Mouse (Mus musculus) naive thymus-derived CD4-positive, alpha-beta T cell, adult 2 months (primary cell): Measurements from ENCODE around the gene Kctd11.

Experiments
- DNase-seq: peaks from one replicate; pipeline ENCODE4 v3.0.0-alpha.2; 2011; ENCODE audit warnings: low read depth

The Kctd11 gene

DNA sequence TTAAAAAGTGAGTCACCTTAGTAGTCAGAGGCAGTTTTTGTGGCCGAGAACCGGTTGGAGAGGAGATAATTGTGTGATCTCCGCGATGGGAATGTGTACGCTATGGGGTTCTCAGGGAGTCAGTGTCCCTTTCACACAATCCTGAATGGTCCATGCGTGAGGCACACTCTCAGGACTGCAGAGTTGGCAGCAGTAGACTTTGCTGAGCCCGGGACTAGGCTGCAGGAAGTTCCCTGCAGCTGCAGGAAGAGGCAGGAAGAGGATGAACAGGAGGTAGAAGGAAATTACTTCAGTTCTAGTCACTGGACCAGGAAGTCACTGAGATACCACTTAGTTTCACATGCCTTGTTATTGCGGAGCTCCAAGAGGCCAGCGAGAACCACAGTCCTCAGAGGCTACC is 32.1 kb downstream of the Kctd11 start:
- no peak for DNase-seq

DNA sequence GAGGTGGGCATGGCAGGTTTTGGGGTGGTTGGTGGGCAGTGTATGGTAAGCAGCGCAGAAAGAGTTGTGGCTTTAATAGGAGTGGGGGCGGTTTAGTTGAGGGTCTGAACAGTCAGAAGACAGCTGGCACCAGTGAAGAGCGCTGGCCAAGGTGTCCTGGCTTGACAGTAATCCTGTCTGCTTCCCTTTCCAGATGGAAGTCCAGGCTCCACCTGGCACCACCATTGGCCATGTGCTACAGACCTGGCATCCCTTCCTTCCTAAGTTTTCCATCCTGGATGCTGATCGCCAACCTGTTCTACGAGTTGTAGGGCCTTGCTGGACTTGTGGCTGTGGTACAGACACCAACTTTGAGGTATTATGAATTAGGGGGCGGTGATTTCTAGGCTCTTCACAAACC is 33.2 kb downstream of the Kctd11 start:
- DNase-seq = no peak

DNA sequence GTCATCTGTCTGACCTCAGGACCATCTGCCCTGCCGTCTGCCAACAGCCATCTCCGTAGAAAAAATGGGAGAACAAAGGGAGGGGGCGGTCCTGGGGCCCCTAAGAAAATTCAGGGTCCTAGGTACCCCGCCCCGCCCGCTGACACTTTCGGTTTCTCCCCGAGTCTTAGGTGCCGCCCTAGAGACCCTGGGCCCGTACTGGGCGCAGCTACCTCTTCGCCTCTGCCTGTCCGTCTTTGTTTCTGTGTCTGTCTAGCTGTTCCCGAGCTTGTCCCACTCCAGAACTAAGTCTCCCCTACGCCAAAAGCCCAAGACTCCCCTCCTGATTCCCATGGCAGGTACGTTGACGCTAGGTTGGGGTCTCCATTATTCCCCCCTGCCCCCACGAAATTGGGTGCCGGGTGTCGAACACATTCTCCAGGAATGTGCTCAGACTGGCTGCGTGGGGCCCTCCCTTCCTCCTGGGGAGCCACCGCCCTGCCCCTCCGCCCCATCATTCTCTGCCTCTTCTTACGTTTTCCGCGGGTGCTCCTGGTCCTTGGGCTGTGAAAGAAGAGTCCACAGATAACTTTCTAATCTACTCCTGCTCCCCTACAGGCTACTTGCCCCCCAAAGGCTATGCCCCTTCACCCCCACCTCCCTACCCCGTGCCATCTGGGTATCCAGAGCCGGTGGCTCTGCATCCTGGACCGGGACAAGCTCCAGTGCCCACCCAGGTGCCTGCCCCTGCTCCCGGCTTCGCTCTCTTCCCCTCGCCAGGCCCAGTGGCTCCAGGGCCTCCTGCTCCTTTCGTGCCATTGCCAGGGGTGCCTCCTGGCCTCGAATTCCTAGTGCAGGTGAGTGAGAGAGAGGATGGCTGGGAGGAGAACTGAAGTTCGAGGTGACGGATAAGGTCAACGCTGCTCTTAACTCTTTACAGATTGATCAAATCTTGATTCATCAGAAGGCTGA is 34.2 kb downstream of the Kctd11 start:
- DNase-seq = no peak

DNA sequence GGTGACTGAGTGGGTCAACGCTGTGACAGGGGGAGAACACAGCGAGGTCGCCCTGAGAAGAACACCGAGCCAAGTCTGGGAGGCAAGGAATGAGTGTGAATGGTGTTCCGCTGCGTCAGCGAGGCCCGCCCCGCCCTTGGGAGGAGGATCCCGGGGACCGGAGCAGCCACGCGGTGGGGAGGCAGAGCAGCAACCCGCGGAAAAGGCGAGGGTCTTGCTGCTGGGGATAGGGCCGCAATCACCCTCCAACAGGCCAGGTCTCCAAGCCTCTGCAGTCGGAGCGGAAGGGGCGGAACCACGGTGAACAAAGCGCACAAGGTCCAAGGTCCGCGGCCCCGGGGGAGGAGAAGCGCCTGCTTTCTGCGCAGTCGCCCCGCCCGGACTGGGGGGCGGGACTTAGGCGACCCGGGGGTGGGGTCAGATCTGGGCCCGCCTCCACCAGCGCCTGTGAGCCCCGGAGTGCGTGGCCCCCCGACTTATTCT is 35.0 kb downstream of the Kctd11 start, which contains the start of gene Plscr3:
Plscr3 (plus strand) TSS at position 179 of the 483 bp plus-strand sequence.
- peak; percentile 88 for DNase-seq

DNA sequence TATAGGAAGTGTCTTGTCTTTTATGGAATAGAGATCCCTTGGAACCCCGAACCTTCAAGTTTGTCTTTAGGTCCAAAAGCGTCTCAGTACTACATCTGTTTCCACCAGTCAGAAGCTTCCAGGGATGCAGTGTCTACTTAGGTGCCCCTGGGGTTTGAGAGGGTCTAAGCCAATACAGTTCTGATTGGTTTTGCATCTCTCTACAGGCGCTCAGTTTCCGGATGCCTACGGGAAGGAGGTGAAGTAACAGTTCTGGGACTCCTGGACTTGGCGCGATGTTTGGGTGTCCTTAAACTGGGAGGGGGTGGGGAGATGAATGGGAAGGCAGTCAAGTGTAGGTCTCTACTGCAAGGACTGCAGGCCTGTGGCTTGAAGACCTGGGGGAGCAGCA is 42.5 kb downstream of the Kctd11 start:
- DNase-seq = no peak

DNA sequence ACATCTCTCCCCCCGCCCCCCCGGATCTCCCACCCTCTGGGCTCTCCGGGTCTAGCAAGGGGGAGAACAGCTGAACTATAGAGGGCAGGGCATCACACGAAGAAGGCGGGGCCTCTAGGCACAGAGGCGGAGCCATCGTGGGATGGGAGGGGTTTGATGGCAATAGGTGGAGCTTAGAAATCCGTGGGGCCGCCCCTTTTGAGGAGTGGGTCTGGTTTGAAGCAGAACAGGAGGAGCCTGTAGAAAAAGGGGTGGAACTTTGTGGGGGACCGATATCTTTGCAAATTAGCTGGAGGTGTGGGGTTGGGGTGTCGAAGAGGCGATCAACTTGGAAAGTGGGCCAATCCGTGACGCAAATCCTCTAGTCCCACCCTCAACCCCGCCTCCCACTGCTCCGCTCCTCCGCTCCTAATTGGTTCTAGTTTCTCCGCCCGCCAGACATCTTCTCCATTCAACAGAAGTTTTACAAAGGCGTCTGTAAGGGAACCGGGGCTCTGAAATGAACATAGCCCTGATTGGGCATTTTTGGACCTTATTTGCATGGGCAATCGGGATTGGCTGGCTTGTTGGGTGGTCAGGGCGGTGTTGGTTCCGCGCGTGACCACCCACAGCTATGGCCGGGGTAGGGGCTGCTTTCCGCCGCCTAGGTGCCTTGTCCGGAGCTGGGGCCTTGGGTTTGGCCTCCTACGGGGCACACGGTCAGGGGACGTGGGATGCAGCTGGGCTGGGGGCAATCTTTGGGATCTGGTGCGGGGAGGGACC is 43.1 kb downstream of the Kctd11 start, which contains the start of gene Tmem256:
Tmem256 (plus strand) TSS at position 563 of the 762 bp plus-strand sequence.
- peak; percentile 95 for DNase-seq

DNA sequence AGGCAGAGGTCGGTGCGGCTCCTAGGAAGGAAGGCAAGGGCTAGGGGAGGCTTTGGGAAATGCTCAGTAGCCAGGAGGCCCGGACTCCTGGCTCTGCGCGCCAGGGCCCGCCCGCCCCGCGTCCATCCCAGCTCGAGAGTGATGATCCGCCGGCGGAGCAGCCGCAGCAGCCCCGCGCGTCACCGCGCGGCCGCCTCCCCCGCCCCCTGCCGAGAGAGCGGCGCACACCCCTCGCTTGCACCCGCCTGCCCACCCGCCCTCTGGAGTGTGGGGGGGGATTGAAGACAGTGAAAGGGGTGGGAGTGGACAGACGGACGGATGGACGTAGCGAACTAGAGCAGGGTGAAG is 43.6 kb downstream of the Kctd11 start, which contains the start of gene Nlgn2:
Nlgn2 (minus strand) TSS at position 181 of the 348 bp plus-strand sequence.
- DNase-seq = no peak

DNA sequence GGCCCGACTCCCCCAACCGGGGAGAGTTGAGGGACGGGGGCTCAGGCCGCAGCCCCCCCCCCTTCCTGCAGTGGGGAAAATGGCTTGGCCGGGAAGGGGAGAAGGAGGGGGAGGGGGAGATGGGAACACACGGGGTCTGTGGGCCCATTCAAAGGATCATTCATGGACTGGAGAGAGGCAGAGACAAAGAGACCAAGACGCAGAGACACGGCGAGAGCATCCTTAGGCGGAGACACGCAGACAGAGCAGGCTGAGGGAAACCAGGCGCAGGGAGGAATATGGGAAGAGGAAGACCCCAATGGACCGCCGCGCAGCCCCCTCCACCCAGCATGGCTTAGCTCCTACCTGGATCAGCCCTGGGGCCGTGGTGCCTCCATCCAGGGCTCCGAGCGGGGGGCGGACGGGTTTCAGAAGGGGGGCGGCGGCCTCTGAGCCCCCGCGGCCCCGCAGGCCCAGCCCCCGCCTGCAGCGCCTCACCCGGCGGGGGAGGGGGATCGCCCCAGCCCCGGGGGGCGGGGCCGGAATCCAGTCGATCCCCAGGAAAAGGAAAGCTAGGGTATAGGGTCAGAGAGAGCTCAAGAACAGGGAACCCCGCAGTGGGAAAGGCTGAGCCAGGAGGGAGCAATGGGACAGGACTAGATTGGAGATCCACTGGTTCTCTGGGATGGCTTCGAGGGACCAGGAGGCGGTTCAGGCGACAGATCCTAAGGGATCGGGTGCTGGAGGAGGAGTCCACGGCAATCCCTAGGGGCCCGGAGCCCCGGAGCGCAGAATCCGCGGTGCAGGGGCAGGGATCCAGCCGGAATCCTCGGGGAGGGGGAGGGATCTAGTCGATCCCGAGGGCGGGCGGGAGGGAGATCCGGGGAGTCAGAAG is 44.3 kb downstream of the Kctd11 start:
- DNase-seq = peak; percentile 42

DNA sequence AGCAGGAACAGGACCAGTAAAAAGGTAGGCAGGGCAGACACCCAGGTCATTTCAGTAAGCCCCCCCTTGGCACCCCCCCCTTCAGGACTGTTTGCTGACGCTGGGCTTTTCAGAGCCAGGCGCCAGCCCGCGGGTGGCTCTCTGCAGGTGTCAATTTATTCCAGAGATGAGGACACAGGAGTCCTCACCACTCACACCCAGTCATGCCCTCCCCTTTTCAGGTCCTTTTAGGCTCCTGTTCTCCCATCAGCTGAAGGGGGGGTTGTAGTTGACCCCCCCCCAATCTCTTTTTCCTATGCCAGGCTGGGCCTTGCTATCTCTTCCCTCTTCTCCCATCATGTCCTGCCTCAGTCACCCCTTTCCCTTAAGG is 45.3 kb downstream of the Kctd11 start:
- DNase-seq = no peak

DNA sequence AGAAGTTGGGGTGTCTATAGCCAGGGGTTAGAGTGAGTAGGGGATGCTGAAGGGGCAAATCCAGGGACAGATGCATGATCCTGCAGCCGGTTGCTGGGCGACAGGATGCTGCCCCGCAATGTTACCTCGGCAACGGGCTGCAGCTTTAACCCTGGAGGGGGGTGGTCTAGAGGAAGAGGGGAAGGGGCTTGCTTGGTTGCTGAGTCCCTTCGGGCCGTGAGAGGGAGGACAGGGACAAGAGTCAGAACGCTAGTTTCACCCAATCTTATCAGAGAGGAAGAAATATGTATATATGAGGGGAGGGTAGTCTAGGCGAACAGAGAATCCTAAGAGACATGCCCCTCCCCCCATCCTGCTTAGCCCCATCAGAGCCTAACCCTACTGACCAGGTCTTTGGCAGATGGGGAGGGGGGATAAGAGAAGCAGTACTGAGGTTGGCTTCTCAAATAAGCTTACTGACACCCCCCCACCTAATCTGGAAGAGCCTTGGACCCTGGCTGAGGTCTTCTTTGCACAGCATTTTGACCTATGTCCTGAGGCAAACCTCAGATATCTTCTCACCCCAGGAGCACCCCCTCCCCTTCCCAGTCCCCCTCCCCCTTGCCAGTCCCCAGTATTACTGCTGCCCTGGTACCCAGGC is 45.8 kb downstream of the Kctd11 start:
- no peak for DNase-seq

DNA sequence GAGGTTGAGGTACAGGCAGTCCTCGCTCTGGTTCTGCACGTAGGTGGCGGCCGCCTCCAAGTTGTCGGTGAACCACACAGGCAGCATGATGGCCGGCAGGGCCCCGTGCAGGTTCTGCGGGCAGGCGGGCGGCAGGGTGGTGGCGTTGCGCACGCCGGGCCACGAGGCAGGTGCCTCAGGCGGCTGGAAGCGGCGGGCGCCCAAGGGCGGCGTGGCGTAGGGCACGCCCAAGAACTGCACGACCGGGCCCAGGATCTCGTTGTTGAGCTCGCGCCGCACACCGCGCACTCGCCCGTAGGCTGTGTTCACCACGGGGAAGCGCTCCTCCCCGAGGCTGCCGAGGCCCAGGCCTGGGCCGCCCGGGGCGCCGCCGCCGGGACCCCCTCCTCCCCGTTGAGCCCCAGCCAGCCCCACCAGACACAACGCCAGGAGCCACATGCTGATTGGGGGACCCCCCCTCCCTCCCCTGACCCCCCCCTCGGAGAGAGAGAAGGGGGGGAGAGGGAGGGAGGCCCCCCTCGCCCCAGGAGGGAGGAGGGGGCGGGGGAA is 47.1 kb downstream of the Kctd11 start:
- DNase-seq = peak; percentile 75

DNA sequence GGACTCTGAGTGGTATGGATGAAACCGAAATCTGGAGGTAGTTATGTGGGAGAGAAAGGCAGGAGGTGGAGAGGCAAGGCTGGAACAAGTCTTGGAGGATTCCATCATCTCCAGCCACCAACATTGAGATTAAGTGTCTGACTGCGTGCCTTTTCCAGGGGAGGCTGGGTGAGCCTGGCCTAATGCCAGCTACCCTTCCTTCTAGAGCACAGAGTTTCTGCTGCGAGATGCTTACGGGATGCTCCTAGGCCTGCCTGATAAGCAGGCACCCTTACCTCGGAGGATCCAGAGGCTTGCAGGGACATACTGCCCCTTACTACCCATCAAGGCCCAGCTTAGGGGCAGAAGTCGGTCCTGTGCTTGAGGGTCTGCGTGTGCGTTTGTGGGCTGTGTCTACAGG is 47.7 kb downstream of the Kctd11 start:
- no peak for DNase-seq

DNA sequence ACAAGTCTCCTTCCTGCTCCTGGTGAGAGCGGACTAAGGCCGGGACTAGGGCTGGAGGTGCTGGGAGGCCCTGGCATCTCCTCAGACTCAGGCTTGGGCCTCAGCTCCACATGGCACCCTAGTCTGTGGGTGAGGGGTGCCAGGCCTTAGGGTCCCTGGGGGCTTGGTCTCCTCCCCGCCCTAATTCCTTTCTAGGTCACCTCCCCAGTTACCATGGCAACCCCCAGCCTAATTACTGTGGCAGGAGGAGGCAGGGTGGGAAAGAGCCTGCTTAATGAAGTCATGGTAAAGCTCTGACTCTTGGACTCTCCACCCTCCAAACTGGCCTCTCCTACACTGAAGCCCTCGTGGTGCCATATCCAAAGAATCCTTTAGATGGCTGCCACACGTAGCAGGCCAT is 52.4 kb downstream of the Kctd11 start:
- no peak for DNase-seq
